Mouse (Mus musculus) ovary, postnatal 10 days (tissue): ENCODE data around the gene Ptger4.
"Not testable (repeated sequence)": the region's sequence is repeated elsewhere in the genome, so short reads cannot be mapped to it uniquely, and the experiment has no call there.

ENCODE experiments used
- DNase-seq: peaks from one replicate; pipeline ENCODE4 v3.0.0; 2022; ENCODE audit warnings: low spot score

Ptger4 gene

DNA sequence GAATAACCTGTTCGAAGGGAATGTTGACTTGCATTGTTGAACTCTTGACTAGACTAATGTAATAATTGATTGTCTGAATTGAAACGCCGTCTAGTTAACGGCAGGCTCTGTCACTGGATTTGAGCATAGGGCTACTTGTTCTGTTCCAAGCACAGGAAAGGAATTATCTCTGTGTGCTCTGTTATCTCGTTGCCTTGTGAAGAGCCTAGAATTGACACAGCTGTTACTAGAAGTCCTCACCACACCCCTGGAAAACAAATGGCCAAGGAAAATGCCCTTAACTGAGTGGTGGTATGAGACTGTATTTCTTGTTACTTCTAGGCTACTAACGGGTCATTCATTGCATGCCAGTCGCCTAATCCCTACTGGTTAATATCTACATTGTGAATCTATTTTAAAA is 5.9 kb downstream of the Ptger4 start:
- DNase-seq: no peak

DNA sequence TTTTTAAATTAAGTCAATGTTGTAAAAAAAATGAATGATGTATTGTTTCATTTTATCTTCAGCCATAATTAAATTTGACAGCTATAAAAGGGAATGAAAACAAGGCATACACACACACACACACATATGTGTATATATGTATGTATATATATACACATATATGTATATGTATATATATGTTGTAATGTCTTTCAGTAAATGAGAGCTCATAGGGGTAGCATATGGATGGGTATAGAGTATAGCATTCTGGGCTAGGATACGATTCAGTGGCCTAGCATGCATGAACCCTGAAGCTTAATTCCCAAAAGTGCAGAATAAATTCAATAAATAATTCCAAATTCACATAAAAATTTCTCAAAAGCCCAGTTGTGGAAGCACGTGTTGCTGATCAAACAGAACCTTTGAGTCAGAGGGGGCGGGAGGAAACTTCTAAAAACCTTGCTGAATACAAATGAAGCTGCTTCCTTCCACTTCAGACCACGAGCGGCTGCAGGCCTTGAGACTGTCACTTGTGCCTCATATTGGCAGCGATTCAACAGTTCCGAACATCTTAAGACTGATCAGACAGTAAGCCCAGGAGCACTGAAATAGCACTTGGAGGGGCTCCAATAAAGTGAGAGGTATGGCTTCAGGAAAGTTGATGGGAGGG is 6.9 kb downstream of the Ptger4 start:
- DNase-seq: no peak

DNA sequence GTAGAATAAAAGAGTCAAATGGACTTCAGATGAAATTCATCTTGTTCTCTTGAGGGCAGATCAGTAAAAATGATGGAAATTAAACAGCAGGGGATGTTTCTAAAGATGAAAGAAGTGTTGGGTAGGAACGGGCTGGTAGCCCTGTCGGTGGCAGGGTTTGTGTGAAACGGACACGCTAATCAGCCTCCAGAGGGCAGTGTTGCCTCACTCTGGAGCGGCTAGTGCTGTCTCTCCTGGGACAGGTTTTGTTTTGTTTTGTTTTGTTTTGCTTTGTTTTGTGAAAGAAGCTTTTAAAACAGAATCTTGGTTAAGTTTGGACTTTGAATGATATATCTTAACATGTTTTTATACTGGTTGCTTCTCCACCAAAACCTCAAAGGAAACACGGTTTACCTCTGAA is 7.4 kb downstream of the Ptger4 start:
- DNase-seq: no peak

DNA sequence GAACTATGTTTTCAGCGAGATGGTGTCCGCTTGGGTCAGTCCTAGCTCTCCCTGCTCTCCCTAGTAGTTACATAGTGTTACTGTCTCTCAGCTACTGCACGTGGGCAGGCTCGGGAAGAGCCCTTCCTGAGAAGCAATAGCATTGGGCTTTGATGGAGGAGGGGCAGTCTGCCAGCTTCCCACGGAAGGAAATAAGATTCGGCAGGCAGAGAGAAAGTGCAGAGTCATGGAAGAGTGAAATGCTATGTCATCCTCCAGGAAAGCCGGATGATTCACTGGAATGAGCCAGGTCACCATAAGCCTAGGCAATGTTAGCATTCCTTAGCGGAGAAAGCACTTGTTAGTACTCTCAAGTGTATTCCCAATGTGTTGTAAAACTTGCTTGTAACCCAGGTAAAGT is 8.5 kb downstream of the Ptger4 start:
- no peak for DNase-seq

DNA sequence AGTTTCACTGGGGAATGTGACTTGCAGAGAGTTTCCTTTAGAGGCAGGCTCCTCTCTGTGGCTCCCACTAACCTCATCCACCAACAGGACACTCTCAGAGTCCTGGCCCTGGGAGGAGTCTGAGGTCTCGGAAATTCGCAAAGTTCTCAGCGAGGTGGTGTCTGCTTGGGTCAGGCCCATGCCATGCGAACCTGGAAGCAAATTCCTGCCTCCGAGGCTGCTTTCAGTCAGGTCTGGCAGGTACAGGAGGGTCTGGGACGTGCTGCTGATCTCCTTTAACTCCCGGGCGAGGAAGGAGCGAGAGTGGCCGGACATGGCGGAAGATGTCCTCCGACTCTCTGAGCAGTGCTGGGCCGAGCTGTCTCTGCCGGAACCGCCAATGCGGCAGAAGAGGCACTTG is 9.3 kb downstream of the Ptger4 start:
- no peak for DNase-seq

DNA sequence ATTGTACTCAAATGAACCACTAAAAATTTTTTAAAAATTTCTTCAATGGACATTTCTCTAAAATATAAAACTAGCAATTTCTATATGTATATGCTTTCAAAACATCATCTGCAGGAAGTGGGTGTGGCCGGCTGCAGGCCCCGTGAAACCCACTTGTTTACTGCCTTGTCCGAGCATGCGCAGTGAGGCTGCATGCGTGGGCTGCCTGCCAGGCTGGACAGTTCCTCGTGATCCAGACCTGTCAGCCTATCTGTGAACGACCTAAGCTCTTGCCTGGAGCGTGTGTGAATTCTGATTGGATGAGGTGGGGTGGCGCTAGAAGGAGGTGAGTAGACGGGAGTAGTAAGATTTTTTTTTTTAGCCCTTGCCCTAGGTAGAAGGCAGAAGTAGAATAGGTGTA is 13.2 kb downstream of the Ptger4 start:
- not testable (repeated sequence) for DNase-seq

DNA sequence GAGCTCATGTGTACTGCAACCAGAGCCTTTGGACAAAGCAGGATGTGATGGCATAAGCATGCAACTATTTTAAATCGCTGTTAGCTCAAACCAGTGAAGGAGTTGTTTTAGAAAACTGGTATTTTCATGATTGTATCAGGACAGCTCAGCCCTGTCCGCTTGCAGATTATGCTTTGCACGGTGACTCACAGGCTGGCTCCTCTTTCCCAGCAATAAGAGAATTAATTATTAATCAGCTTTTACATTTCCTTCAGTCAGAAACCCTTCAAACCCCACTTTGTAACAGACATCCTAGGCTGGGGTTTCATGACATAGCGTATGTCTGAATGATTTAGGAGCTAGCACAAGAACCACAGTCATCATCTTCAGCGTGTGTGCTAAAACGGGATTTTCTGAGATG is 23.5 kb downstream of the Ptger4 start:
- no peak for DNase-seq

DNA sequence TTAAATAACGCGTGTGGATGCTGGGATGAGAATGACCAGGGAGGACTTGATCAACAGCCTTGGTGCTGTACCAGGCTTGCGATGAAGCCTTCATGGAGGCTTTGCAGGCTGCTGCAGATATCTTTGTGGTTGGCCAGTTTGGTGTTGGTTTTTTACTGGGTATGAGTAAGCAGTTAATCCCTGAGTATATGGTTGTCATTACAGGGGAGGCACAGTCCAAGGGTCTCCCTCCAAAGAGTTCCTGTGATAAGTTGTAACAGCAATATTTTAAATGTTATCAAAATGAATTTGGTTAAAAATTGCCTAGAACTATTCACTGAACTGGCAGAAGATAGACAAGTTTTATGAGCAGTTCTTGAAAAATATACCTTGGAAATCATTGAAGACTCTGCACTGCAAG is 34.9 kb downstream of the Ptger4 start:
- no peak for DNase-seq

DNA sequence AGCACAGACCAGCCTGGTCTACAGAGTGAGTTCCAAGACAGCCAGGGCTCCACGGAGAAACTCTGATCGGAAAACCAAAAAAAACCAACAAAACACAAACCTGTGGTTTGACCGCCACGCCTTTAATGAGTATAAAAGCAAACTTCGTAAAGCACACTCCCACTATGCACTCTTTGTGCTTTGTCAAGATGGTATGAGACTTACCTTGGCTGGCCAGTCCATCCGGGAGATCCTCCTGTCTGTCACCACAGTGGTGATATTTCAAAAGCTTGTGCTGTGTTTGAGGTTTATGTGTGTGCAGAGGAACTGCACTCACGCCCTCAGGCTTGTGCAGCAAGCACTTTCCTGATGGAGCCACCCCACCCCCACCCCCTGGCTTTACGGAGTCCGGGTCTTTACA is 38.8 kb downstream of the Ptger4 start:
- DNase-seq: no peak

DNA sequence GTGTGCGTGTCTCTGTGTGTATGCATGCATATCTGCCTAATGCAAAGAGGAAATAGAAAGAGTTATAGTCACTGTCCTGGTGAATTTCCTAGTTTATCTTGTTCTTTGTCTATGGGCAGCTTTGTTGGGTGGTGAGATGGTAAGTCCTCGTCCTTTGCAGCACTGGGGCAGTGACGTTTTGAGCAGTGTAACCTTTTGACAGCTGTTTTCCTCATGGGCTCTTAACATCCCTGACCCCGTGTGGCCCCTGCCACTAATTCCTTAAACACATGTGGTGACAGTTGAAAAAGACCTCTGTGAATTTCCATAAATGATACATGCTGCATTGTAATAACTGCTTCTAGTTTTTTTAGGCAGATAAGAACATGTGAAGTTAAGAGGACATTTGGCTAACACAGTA is 47.3 kb downstream of the Ptger4 start:
- DNase-seq: no peak

DNA sequence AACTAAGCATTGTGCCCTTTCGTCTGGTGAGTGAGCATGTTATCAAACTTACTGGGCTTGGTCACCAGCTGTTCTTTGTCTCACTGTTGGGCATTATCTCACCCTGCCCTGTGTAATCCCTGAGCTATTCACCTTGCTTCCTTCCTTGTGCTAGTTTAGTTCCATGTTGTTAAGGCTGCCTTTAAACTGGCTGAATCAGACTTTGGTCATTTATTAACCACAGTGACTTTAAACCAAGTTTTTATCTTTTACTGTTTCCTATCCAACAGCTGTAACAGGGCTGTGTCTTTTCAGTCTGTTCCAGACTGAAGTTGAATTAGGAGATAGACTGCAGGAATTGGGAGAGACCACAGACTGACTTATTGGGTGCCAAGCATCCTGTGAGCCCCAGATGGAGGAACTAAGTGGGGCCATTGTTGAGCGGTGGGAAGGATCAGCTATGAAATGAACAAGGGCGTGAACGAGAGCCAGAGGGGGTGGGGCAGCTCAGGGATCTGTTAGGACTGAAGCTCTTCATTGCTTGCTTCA is 47.9 kb downstream of the Ptger4 start:
- no peak for DNase-seq

DNA sequence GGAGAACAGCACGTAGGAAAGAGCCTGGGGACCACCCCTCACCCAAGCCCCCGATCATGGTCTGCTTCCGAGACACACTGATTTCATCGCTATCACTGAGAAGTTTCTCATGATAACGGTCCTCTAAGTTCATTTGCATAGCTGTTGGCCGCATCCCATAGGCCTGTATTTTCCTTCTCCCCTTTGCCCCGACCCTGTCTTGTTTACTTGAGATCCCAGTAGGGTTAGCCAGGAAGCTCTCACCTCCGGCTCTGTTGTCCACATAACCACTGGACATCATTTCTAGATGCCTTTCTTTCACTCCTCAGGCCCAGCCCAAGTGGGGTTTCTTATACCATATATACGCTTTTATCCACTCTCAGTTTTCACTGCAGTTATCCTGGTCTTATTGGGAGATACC is 49.1 kb downstream of the Ptger4 start:
- DNase-seq: no peak

DNA sequence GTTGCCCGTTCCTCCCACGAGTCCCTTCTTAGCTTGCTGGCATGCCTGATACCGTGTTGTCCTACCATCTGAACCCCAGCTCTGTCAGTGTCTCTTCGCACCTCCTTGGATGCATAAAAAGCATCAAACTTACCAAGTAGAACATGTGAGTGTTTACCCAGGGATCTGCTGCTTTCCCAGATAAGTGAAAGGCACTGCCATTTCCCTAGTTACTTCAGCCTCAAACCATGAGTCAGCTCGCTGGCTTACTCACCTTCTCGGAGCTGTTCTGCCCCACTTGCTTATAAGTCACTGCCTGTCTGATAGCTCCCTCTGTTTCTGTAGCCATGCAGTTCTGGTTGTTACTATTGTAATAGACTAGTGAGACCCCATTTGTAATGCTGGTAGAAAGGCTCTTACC is 49.5 kb downstream of the Ptger4 start:
- DNase-seq: no peak

DNA sequence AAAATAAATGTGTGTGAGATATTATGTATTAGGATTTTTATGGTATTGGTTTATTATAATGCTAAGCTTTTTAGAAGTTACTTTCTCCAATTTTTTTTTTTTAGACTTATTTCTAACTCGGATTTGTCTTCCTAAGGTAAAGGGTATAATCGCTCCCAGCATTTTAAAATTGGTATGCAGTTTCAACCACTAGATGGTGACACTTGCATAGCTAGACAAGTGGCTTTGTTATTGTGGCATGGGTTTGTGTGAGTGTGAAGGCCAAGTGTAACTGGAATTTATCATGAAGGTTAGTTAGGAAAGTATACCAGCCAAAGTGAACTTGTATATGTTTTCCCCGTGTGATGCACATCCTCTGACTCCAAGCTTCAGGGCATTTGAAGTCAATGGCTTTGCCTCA is 50.2 kb downstream of the Ptger4 start:
- no peak for DNase-seq

DNA sequence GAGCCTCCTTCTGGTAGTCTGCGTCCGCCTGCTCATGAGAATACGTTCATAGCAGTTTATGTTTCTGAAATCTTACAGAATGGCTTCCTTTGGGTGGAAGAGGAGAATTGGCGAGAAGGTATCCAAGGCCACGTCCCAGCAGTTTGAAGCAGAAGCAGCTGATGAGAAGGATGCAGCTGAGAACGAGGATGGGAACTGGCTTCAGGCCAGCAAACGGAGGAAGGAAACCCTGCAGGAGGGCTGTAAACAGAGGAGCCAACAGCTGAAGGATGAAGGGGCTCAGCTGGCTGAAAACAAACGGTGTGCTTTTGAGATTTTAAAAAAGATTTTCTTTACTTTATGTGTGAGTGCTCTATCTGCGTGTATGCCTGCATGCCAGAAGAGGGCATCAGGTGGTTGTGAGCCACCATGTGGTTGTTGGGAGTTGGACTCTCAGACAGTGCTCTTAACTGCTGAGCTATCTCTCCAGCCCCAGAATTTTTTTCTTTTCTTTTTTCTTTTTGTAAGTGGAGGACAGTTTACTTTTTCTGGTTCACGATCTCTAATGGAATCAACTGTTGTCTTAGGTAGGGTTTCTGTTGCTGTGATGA is 54.4 kb downstream of the Ptger4 start:
- DNase-seq: no peak

DNA sequence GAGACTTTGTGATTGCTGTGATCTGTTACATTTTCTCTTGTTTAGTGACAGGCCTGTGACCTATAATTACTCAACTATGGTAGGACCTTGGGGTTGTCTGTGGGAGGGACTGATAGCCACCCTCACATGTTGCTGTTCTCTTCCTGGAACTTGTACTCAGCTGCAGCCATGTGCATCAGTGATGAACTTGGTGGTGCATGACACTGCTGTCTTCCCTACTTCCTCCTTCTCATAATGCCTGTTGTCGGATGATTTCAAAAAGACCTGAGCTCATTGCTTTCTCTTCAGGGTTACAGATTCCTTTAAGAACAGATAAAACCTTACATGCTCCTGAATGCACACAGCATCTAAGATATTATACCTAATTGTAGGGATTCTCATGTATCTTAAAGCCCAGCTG is 56.0 kb downstream of the Ptger4 start:
- no peak for DNase-seq

DNA sequence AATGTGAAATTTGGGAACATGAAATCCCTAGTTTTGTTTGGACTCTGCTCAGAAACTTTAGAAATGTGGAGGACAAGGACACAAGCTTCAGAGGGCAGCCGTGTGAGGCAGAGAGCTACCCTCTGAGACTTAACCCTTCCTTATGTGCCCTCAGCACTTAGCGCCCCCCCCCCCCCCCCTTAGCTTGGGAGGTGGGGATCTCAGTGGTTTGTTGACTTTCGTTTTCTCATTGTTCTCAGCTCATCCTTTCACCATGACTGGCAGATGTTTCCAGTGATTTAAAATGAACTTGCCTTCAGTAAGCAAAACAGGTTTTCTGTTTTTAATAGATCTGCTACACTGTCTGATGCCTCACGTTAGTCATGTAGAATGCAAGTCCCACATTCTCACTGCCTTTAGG is 56.9 kb downstream of the Ptger4 start:
- no peak for DNase-seq

DNA sequence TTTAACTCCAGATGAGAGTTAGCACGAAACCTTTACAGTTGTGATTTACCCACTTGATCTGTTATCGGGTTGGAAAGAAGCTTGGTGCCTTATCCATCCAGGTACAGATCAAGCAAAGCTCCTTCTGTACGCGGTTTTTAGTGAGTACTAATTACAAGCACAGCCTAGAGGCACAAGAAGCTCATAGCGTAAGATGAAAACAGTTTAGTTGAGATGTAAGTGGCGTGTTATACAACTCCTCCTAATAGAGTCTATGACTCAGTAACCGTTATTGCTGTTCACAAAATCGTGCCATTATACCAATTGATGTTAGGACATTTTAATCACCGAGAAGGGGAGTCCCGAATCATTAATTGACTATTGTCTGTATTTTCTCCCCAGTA is 57.7 kb downstream of the Ptger4 start:
- no peak for DNase-seq

DNA sequence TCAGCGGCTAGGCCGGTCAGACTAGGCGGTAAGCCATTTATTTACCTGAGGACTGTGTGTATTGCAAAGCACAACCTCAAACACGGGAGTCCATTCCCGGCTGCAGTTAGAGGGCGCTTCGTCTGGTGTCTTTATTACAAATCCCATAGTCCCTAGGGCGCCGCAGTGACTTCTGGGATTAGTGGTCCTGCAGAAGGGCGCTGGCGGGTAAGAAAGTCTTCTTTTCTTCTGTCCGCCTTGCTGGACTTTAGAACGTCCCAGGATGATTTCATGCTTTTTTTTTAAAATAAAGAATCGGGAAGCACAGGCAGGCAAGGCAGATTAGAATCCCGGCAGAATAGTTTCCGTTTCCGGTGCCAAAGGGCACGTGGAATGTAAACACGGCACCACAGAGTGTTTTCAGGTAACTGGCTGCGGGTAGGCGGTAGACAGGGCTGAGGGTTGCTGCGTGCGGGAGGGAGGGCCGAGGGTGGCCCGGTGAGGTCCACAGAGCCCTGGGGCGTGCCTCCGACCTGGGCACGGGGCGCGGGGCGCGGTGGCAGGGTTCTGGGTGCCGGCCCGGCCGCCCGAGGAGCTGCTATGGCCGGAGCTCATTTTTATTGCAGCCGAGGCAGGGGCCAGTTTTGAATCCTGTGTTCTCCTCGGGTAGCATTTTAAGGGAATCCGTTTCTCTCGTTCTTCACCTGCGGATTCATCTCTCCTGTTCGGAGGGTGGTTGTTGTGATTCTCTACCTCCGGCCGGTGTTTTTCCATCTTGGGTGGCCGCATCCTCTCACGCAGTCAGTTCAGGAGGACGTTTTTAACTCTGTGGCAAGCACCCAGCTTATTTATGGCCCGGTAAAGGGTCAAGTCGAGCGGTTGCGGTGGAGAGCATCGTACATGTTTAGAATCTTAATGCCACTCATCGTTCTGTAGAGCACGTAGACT is 58.4 kb downstream of the Ptger4 start, which contains the start of gene Ttc33:
Gene Ttc33, plus strand, starts transcription at position 160 of the 927 bp plus-strand sequence.
- DNase-seq: peak; percentile 59

DNA sequence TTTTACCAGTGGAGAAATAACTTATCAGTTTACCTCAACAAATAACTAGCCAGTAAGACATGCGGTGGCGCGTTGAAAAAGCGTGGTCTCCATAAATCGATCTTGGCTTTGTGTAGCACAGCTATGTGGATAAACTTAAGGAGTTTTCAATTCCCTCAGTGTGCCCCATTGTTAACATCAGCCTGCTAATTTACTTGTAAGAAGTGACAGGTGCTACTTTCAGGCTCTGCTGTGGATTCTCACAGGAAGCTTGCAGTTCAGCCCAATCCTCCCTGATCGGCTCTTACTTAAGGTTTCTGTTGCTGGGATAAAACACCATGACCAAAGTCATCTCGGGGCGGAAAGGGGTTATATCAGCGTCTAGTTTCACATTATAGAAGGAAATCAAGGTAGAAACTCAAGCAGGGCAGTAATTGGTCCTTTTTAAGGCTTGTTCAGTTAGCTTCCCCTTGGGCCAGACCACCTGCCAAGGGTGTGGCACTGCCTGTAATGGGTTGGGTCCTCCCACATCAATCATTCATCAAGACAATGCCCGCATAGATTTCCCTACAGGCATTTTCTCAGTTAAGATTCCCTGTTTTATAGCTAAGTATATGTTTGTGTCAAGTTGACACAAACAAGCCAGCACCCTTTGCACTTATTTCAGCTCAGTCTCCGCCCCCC is 59.2 kb downstream of the Ptger4 start:
- DNase-seq: no peak

DNA sequence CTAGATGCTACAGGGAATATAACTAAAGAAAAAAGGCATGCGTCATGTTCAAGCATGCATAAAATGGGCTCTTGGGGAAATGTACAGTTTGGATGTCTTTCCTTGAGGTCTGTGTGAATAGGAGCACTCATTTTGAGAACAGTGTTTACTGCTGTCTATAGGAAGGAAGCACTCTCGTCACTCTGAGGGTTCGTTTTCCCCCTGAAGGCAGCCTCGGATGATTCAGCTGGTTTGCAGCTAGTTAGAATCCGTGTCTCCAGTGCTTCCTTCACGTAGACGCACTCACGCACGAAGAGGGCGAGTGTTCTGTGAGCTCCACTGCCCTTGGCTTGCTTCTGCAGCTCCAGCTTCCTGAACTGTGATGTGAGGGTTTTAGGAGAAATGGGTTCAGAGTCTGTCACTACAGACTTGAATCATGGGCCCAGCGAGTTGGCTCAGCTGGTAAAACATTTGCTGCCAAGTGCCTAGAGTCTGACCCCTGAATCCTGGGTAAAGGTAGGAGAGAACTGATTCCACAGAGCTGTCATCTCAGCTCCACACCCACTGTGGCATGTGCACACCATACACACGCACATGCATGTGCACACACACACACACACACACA is 70.7 kb downstream of the Ptger4 start:
- no peak for DNase-seq
